Mouse (Mus musculus) lung, postnatal 0 days (tissue): ENCODE results near the gene Zdhhc13.

Source experiments
- CTCF ChIP-seq: IDR thresholded peaks from 2 replicates; pipeline ENCODE4 v1.5.1; 2016; ENCODE audit warnings: antibody characterized with exemption, mild to moderate bottlenecking
- EP300 ChIP-seq: IDR thresholded peaks from 2 replicates; pipeline ENCODE4 v1.6.1; 2016; ENCODE audit warnings: antibody characterized with exemption, mild to moderate bottlenecking, control low read depth

DNA sequence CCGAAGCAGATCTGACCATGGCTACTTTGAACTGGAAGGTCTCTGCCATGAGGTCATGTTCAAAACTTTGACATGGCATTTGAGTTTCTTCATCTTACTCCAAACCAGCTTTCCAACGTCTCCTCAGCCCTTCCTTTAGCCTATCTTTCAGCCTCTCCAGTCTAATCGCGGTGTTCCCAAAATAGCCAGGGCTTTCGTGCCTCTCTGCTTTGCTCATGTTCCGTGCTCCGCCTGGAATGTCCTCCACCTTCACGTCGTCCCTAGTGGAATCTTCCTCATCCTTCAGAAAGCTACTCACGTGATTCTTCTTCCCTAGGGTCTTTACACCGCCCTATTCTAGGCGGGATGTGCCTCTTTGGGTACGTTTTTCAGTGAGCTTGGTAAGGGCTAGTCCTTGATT, 64.7 kb downstream of the Zdhhc13 start:
- TF ChIP-seq CTCF (no peak), EP300 (no peak)
